Mouse (Mus musculus) heart, postnatal 0 days (tissue): Measurements from ENCODE around the gene Pou6f2. TPM values are rescaled to one million over a fixed set of nuclear protein-coding genes. Genes with fewer than 3 reads are reported as not detected.

ENCODE experiments used
- ATAC-seq: fragments of 200-750 bp; cut with Nextera tagmentation; 2 replicates; pipeline ENCODE4 v1.8.0; 2017; ENCODE audit warnings: low read depth, moderate number of reproducible peaks, moderate library complexity; ENCODE audit not compliant: insufficient read depth
- DNase-seq: peaks from one replicate; pipeline ENCODE4 v3.0.0-alpha.2; 2016; ENCODE audit warnings: low spot score
- H3K27ac ChIP-seq: fragments of 300-500 bp; sonication (generic); 2 replicates; pipeline ENCODE4 v1.5.1; 2014; ENCODE audit warnings: low read depth, mild to moderate bottlenecking
- H3K27me3 ChIP-seq: fragments of 300-500 bp; sonication (generic); 2 replicates; pipeline ENCODE4 v1.6.1; 2014; ENCODE audit warnings: low read length, mixed read lengths; ENCODE audit not compliant: control insufficient read depth, insufficient read depth
- H3K36me3 ChIP-seq: fragments of 300-500 bp; sonication (generic); replicated peaks from 2 replicates; pipeline ENCODE4 v1.6.1; 2014; ENCODE audit warnings: low read length, mixed read lengths; ENCODE audit not compliant: control insufficient read depth, insufficient read depth
- H3K4me1 ChIP-seq: fragments of 300-500 bp; sonication (generic); 2 replicates; pipeline ENCODE4 v1.6.1; 2014; ENCODE audit warnings: antibody characterized with exemption; ENCODE audit not compliant: control insufficient read depth, insufficient read depth
- H3K4me2 ChIP-seq: fragments of 300-500 bp; sonication (generic); 2 replicates; pipeline ENCODE4 v1.6.1; 2014; ENCODE audit warnings: low read depth, mild to moderate bottlenecking, low read length, moderate library complexity
- H3K4me3 ChIP-seq: fragments of 300-500 bp; sonication (generic); 2 replicates; pipeline ENCODE4 v1.5.1; 2014; ENCODE audit warnings: low read depth, low read length
- H3K9ac ChIP-seq: fragments of 300-500 bp; sonication (generic); replicated peaks from 2 replicates; pipeline ENCODE4 v1.6.1; 2014; ENCODE audit warnings: low read depth, low read length, mixed read lengths
- H3K9me3 ChIP-seq: fragments of 300-500 bp; sonication (generic); replicated peaks from 2 replicates; pipeline ENCODE4 v1.6.1; 2016; ENCODE audit warnings: low read length; ENCODE audit not compliant: control insufficient read depth
- CTCF ChIP-seq: IDR thresholded peaks from 2 replicates; pipeline ENCODE4 v1.5.1; 2016; ENCODE audit warnings: antibody characterized with exemption, control low read depth, low read depth
- EP300 ChIP-seq: IDR thresholded peaks from 2 replicates; pipeline ENCODE4 v1.6.1; 2016; ENCODE audit warnings: antibody characterized with exemption, low read depth
- WGBS: fragments of 180-500 bp; shearing (Covaris S2); extraction: QIAGEN DNeasy Blood & Tissue Kit; methylation state at CpG from one replicate; pipeline ENCODE4 v1.1.7; 2014; 5-methylcytosine and 5-hydroxymethylcytosine counted together
- polyA plus RNA-seq: library from polyadenylated mRNA; unstranded; fragments of >200 nt; fragmentation: Nextera tagmentation; extraction: Ambion mirVana; gene quantifications from 2 replicates; pipeline ENCODE4 v1.2.1, GENCODE M21; 2015
- total RNA-seq: library from RNA; depleted of rRNA; stranded (reverse); fragments of >200 nt; gene quantifications from 2 replicates; pipeline ENCODE4 v1.2.3, GENCODE M21; 2014; ENCODE audit warnings: low replicate concordance

The Pou6f2 gene
- total and polyA plus RNA-seq, 2 experiments from 2014 or later: 0.04 TPM; not detected in 1

DNA sequence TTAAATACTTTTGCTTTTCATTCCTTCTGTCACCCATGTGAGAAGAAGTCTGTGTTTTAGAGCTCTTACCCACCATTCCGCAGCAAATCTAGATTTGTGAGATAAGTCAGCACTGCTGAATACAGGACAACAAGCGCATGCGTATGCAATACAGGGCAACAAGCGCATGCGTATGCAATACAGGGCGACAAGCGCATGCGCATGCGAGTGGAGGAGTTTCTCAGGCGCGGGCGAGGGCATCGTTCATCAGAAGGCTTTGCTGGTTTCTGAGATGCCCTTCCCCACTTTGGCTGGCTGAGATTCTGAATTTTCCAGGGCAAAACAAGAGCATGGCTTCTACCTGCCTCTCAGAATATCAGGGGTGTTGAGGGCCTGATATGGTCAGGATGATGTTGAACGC, 186.2 kb downstream of the Pou6f2 start:
- no peak overlapping the region for H3K4me2 ChIP-seq
- DNase-seq (no peak), ATAC-seq (no peak)
- no peak overlapping the region for H3K27ac ChIP-seq
- H3K4me3 ChIP-seq: no peak overlapping the region
- H3K4me1 ChIP-seq: no peaks in the 10 kb centered on the region
- H3K27me3 ChIP-seq: no peaks in the 10 kb centered on the region
- no peaks in the 10 kb centered on the region for H3K36me3 ChIP-seq
- TF ChIP-seq EP300 (no peak), CTCF (no peak)
- H3K9ac ChIP-seq: no peak overlapping the region
- WGBS: 87% methylated on average over 14 of the region's 14 CpGs
- no peaks in the 10 kb centered on the region for H3K9me3 ChIP-seq

DNA sequence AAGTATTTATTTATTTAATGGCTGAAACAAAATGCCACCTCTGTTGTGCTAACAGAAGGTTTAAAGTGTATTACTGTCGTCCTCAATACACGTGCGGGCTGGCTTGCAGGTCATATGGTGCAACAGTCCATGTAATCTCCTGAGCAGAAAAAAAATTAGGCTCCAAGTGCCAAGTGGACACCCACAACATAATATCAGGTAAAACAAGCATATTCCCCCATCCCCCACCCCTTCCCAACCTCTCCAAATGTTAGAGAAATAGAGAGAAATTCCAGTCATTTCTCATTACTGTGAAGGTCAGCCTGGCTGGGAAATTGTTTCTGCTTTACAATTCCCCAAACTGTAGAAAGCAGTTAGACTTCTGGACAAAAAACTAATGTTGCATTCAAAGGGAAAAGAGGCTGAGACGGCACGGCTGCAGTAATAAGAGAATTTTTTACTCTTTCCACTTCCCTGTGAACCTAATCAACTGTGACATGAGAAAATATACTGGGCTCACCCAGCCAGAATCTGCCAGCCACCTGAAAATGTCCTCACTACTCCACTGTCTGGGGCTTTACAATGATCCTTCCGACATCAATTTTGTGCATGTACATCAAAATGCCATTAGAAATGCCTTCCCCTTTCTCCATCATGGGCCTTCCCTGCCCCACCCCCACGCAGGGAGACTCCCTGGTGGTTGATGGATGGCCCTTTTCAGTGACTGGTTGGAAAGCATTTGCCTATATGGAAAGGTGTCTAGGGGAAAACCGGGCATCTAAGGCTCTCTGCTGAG, 192.8 kb downstream of the Pou6f2 start:
- WGBS: 62% methylated on average over 8 of the region's 8 CpGs
- H3K27ac ChIP-seq: no peak overlapping the region
- no peak overlapping the region for H3K4me3 ChIP-seq
- no peak for DNase-seq
- no peaks in the 10 kb centered on the region for H3K9me3 ChIP-seq
- no peak overlapping the region for H3K4me2 ChIP-seq
- H3K27me3 ChIP-seq: no peaks in the 10 kb centered on the region
- ATAC-seq: no peak
- no peak overlapping the region for H3K9ac ChIP-seq
- no peak for TF ChIP-seq CTCF
- no peak for TF ChIP-seq EP300
- H3K36me3 ChIP-seq: no peaks in the 10 kb centered on the region
- H3K4me1 ChIP-seq: no peaks in the 10 kb centered on the region

DNA sequence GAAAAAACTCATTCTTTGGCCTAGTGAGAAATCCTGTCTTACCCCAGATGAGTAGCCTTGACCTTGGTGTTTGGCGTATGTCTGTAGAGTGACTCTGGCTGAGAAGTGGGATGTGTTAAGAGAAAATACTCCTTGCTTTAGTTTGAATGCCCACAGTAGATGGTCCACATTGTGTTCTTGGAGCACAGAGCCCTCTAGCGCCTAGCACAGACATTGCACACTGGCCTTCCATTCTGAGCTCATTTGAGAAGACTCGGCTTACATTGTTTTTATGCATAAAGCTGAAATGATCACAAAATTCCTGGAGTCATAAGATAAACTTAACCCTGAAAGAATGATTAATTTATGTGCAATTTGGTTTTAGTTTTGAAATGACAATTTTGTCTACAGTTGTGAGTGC, 223.5 kb downstream of the Pou6f2 start:
- DNase-seq (peak; percentile 20), ATAC-seq (no peak)
- H3K36me3 ChIP-seq: no peaks in the 10 kb centered on the region
- peak; percentile 57 for TF ChIP-seq CTCF
- no peak for TF ChIP-seq EP300
- no peak overlapping the region for H3K9ac ChIP-seq
- H3K4me2 ChIP-seq: no peak overlapping the region
- 33% methylated on average over 3 of the region's 3 CpGs for WGBS
- no peaks in the 10 kb centered on the region for H3K9me3 ChIP-seq
- H3K4me3 ChIP-seq: no peak overlapping the region
- H3K27me3 ChIP-seq: no peaks in the 10 kb centered on the region
- no peak overlapping the region for H3K27ac ChIP-seq
- no peaks in the 10 kb centered on the region for H3K4me1 ChIP-seq

DNA sequence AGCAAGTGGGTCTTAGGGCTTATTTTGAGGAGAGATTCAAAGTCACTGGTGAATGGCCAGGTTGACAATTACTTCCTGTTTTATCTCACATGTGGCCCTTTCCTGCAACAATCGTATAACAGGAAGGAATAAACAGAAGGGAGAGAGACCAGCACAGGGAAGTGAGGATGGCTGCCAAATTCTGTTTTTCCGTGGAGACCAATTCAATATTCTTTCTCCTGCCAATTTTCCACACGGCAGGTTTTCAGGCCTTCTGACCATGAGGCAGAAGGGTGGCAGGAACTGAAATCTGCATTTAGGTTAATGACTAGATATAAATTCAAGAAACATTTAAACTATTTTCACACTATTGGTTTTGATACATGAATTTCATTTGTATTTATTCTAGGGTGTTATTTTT, 224.5 kb downstream of the Pou6f2 start:
- no peaks in the 10 kb centered on the region for H3K9me3 ChIP-seq
- no peak for ATAC-seq

DNA sequence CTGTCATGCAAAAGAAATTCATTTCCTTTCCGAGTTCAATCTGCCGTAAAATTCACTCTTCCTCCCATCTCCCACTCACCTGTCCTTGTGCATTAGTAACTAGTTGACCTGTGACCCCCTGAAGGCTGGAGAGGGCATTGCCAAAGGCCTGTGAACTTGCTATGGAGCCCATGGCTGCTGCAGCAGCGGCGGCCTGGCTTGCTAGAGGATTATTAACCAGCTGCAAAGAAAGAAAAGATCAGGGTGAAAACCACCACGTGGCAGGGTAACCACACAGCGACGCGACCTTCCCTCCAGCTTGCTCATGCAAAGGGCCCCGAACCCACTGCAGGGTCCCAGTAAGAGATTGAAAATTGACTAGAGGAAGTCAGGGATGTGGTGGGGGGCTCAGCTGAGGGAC, 225.2 kb downstream of the Pou6f2 start:
- WGBS: 49% methylated on average over 9 of the region's 9 CpGs
- TF ChIP-seq CTCF (no peak), EP300 (no peak)
- Histone ChIP-seq H3K36me3 (no peaks in the 10 kb centered on the region), H3K4me1 (no peaks in the 10 kb centered on the region), H3K9me3 (no peaks in the 10 kb centered on the region), H3K27me3 (no peaks in the 10 kb centered on the region), H3K27ac (no peak overlapping the region), H3K9ac (no peak overlapping the region), H3K4me3 (no peak overlapping the region), H3K4me2 (no peak overlapping the region)
- DNase-seq: no peak
- no peak for ATAC-seq

More for the DNA sequence above, 224.5 kb downstream of the Pou6f2 start:
- DNase-seq: no peak
- Histone ChIP-seq H3K4me1 (no peaks in the 10 kb centered on the region), H3K4me2 (no peak overlapping the region), H3K4me3 (no peak overlapping the region), H3K36me3 (no peaks in the 10 kb centered on the region), H3K27me3 (no peaks in the 10 kb centered on the region), H3K9ac (no peak overlapping the region), H3K27ac (no peak overlapping the region)
- TF ChIP-seq CTCF (no peak), EP300 (no peak)
- WGBS: 47% methylated on average over 3 of the region's 3 CpGs

DNA sequence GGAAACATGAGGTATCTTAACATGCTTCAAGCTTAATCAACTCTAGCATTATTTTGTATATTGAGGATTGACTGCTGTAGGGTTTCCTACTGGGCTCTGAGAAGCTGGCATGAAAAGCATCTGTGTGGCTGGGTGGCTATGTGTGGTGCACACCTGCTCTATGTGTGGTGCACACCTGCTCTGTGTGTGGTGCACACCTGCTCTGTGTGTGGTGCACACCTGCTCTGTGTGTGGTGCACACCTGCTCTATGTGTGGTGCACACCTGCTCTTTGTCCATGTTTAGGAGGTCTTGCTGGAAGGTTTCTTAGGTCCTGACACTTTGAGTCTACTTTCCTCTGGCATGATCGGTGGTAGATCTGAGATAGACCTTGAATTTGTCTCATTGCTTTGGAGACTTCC, 233.3 kb downstream of the Pou6f2 start:
- TF ChIP-seq CTCF (no peak), EP300 (no peak)
- Histone ChIP-seq H3K36me3 (no peaks in the 10 kb centered on the region), H3K4me3 (no peak overlapping the region), H3K4me2 (no peak overlapping the region), H3K9me3 (no peaks in the 10 kb centered on the region), H3K9ac (no peak overlapping the region), H3K4me1 (no peaks in the 10 kb centered on the region), H3K27ac (no peak overlapping the region), H3K27me3 (no peaks in the 10 kb centered on the region)
- ATAC-seq (no peak), DNase-seq (no peak)
- WGBS: 93% methylated on average over 1 of the region's 1 CpGs
